Mouse (Mus musculus) brain, embryonic 14.5 days (tissue): Measurements from ENCODE around the gene Serpina3a. TPM values are rescaled to one million over a fixed set of nuclear protein-coding genes. Genes with fewer than 3 reads are reported as not detected.
"Not testable (repeated sequence)": the region's sequence is repeated elsewhere in the genome, so short reads cannot be mapped to it uniquely, and the experiment has no call there.

Experiments used
- DNase-seq: peaks from one replicate; pipeline ENCODE4 v3.0.0-alpha.2; 2011; ENCODE audit warnings: low read depth
- CTCF ChIP-seq: fragments of 200-500 bp; IDR thresholded peaks from 2 replicates; pipeline ENCODE4 v1.5.1; 2012; ENCODE audit warnings: inconsistent platforms, mild to moderate bottlenecking, moderate library complexity, borderline replicate concordance; ENCODE audit not compliant: insufficient read depth, insufficient read length; ENCODE audit errors: extremely low read depth
- POLR2A ChIP-seq: fragments of 200-500 bp; IDR thresholded peaks from 2 replicates; pipeline ENCODE4 v1.6.1; 2012; ENCODE audit warnings: mild to moderate bottlenecking, inconsistent platforms, borderline replicate concordance; ENCODE audit not compliant: poor library complexity, insufficient read depth, insufficient read length, severe bottlenecking; ENCODE audit errors: extremely low read depth
- polyA plus RNA-seq: library from polyadenylated mRNA; depleted of rRNA; stranded (reverse); fragments of >200 nt; gene quantifications from 2 replicates; pipeline ENCODE4 v1.2.3, GENCODE M21; 2012; rRNA removed

The Serpina3a gene
- not detected in 2 replicates for polyA plus RNA-seq

- not testable (repeated sequence) for DNase-seq
Measured at GRCm38 (mm10) chr12:104112333-104112732, at the start of gene Serpina3a. Serpina3a (plus strand) TSS chr12:104112724.

GRCm38 (mm10) chr12:104064532-104064931 is 48.0 kb upstream of the Serpina3a start:
- TF ChIP-seq POLR2A (no peak), CTCF (no peak)
- peak; percentile 37 for DNase-seq

GRCm38 (mm10) chr12:104064996-104065395 is 47.5 kb upstream of the Serpina3a start:
- TF ChIP-seq POLR2A, result no peak
- TF ChIP-seq CTCF, result no peak
- no peak for DNase-seq

DNA sequence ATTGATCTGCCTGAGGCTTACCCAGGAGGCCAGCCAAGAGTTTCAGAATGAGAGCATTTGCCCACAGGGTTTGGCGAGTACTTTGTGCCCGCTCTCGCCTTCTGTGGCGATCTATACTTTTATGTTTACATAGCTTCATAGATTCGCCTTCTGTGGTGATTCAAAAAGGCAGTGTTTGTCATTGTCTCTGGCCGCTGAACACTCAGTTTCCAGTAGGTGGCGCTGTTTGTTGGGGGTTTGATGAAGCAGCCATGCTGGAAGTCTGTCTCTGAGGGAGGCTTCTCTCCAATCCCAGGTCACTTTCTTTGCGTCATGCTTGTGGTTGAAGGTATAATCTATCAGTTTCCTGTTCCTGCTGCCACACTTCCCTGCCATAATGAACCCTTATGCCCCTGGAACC is 46.3 kb upstream of the Serpina3a start:
- DNase-seq, result peak; percentile 76
- TF ChIP-seq CTCF (peak; percentile 77), POLR2A (no peak)

DNA sequence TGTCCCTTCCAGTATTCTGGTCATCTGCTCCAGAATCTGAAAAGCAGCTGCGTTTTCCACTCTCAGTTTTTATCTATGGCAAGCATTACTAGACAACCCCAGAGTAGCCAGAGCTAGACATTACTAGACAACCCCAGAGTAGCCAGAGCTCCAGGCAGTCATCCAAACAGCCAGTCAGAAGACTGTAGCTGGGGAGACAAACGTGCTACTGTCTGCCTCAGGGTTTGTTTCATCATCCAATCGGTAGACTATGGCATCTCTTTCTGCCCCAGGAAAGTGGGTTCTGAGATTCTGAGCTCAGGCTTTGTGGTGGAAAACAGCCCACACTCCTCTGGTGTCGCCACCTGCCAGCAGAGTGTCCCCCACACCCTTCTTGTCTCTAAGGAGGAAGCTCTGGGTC is 45.0 kb upstream of the Serpina3a start:
- DNase-seq, result peak; percentile 92
- no peak for TF ChIP-seq CTCF
- no peak for TF ChIP-seq POLR2A

DNA sequence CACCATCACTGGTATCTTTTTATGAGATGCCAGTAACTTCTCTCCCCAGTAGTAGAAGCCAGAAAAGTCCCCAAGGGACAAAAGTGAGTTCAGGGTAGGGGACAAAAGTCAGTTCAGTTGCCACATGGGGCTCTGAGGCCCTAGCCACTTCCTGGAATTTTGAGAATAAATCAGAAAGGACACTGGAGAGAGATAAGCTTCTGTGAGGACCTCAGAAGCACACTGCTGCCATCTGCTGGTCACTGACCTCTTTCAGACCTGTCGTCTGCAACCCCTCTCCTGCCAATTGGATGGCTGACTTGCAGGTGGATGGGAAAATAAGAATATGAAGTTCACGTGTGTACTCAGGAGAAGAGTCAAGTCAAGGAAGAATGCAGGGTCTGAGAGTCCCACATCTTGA is 42.9 kb upstream of the Serpina3a start:
- no peak for TF ChIP-seq POLR2A
- TF ChIP-seq CTCF, result peak; percentile 85
- peak; percentile 89 for DNase-seq

DNA sequence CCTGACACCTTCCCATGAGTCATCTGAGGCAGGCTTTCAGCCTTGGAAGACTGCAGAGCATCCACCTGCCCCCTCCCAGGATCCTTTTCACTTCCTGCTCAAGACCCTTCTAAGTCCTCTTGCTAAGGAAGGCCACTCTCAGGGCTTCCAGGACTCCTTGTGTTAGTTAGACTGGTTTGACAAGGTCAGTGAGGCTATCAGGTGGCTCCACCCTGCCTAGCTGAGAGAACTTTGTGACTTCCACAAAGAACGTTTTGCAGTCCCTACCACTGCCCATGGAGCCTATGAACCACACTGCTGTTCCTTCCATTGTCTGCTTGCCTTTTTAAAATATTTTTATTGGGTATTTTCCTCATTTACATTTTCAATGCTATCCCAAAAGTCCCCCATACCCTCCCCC is 40.8 kb upstream of the Serpina3a start:
- TF ChIP-seq CTCF (no peak), POLR2A (no peak)
- DNase-seq, result no peak

GRCm38 (mm10) chr12:104072286-104072685 is 40.2 kb upstream of the Serpina3a start:
- no peak for DNase-seq

GRCm38 (mm10) chr12:104090119-104090518 is 22.4 kb upstream of the Serpina3a start:
- TF ChIP-seq POLR2A (no peak), CTCF (no peak)
- no peak for DNase-seq

More at GRCm38 (mm10) chr12:104072286-104072685, 40.2 kb upstream of the Serpina3a start:
- TF ChIP-seq CTCF, result no peak
- TF ChIP-seq POLR2A, result no peak

- TF ChIP-seq CTCF (no peak), POLR2A (no peak)
- DNase-seq, result no peak
Measured at GRCm38 (mm10) chr12:104091303-104091702, 21.2 kb upstream of the Serpina3a start.

- TF ChIP-seq POLR2A, result no peak
- TF ChIP-seq CTCF, result no peak
- DNase-seq, result no peak
Measured at GRCm38 (mm10) chr12:104100768-104101167, 11.8 kb upstream of the Serpina3a start, which contains the start of gene Serpina5. Serpina5 (plus strand) TSS chr12:104101113.

GRCm38 (mm10) chr12:104105847-104106246 is 6.7 kb upstream of the Serpina3a start:
- no peak for DNase-seq
- TF ChIP-seq CTCF (no peak), POLR2A (no peak)

- TF ChIP-seq POLR2A (no peak), CTCF (no peak)
- DNase-seq, result no peak
Measured at GRCm38 (mm10) chr12:104106919-104107318, 5.6 kb upstream of the Serpina3a start.
